Mouse (Mus musculus): ENCODE data around the gene Ptges3l.
"Not testable (repeated sequence)": the region's sequence is repeated elsewhere in the genome, so short reads cannot be mapped to it uniquely, and the experiment has no call there.

Ptges3l gene

DNA sequence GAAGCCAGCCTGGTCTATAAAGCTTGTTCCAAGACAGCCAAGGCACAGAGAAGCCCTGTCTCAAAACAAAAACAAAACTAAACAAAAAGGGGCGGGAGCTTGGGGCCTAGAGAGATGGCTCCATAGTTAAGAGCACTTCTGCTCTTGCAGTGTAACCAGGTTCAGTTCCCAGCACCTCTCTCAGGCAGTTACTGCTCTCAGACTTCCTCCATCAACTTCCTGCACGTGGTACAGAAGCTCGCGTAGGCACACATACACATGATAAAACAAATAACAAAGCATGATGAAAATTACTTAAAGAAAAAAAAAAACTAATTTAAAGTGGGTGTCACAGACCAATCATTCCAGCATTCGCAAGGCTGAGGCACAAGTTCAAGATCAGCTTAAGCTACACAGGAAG is 5.0 kb downstream of the Ptges3l start:
- no peak for DNase-seq (ENCODE audit: low spot score)

DNA sequence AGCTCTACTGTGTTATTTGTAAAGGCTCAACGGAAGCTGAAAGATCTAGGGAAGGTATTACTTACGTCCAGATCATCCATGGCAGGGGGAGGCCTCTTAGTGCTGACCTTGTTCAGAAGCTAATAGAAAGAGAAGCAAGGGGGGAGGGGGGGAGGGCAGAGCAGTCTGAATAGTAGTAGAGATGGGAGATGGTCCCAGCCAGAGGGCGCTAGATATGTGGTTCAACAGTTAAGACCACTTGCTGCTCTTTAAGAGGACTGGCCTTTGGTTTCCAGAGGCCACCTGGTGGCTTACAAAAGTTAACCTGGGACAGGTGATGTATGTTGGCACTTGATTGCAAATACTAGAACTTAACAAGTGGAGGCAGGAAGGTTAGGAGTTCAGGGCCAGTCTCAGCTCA is 5.5 kb downstream of the Ptges3l start:
- DNase-seq (ENCODE audit: low spot score) = no peak

DNA sequence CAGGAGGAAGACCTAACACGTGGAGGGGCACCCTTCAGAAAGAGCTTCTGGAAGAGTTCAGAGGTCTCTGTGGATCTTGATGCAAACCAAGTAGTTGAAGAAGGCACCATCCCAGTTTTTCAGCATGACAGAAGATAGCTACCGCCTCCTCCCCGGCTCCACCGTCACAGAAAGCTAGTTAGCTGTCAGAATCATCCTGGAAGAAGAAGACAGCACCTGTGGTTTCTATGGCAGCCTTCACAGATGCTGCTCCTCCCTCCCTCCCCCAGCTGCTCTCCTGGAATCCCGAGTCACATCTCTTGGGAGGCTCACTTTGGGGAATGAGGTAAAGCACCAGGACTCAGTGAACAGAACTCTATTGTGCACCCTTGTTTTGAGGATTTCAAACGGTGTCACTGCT is 6.1 kb downstream of the Ptges3l start:
- no peak for DNase-seq (ENCODE audit: low spot score)

DNA sequence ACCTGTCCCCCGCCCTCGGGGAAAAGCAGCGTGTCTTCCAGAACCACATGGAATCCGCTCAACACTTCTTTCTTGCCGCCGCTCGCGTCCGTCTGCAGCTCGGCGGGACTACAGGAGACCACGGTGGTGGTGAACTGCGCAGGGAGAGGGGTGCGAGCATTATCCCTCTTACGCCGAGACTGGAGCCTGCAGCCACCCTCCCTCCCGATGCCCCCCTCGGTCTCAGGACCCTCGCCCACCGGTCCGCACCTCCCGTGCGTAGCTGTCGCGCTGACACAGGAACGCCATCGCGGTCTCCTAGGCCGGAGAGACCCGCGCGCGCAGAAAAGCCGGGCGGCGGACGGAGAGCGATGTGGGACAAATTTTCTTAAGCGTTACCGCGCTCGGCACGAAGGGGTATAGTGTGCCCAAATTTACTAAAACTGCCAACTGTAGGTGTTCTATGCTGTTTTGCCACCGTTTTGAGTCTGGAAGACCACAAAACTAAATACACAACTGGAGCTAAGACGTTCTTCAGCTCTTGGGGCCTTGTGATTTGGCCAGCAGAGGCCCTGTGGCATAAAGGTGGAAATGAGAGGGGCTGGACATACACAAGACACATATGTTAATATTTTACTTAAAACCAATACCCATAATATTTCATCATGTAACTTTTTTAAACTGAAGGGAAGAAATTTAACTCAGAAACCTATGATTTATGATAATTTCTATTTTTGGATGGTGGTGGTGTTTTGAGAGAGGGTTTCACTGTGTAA is 7.9 kb downstream of the Ptges3l start, which contains the start of gene Aarsd1:
Gene Aarsd1, minus strand, starts transcription at position 515 of the 755 bp plus-strand sequence.
- DNase-seq (ENCODE audit: low spot score) = peak; percentile 85

DNA sequence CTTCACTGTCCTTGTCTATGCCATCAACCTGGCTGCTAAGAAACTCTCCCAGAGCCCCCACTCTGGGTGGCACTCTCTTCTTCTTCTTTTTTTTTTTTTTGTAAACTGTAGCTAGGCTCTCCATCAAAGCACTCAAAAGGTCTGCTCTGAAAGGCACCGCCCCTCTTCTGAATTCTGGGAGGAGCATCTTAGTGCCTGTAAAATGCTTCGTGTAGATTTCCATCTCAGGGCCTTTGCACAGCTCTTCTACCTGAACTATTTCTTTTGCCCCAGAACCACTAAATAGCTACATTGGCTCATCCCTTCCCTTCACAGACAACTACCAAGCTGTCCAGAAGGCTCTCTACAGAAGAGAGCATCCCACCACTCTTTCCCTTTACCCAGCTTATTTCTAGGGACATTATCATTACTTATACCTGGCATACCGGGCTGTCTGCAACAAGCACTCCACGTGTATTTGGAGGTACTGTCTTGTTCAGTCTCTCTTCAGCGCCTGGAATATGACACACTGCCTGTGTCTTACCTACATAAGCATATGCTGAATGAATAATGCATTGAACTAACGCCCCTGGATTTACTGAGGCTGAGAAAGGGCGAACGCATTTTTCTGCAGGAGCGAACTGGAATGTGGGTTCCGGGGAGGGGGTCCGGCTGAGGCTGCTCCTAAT is 8.6 kb downstream of the Ptges3l start:
- no peak for DNase-seq (ENCODE audit: low spot score)

DNA sequence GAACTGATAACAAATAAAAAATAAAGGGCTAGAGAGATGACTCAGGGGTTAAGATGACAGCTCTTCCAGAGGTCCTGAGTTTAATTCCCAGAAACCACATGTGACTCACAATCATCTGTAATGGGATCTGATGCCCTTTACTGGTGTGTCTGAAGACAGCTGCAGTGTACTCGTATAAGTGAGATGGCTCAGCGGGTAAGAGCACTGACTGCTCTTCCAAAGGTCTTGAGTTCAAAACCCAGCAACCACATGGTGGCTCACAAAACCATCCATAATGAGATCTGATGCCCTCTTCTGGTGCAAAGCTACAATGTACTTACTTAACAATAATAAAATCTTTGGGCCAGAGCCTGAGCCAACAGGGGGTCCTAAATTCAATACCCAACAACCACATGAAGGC is 9.8 kb downstream of the Ptges3l start:
- DNase-seq (ENCODE audit: low spot score) = no peak

DNA sequence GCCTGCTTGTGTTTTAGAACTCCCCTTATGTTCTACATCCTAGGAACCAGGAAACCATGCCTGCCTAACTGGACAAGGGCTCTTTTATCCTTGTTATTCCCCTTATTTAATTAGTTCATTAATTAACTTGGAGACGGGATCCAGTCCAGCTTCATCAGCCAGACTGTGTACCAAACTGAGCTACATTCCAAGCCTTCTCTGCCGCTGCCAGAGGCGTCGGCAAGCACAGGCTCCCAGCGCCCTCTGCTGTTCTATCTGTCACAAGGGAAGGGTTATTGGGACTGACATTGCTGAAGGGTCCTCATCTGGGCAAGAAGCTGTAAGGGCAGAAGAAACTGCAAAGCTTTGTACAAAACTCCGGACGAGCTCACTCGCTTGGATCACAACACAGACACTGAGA is 30.0 kb downstream of the Ptges3l start:
- peak; percentile 75 for DNase-seq (ENCODE audit: low spot score)

DNA sequence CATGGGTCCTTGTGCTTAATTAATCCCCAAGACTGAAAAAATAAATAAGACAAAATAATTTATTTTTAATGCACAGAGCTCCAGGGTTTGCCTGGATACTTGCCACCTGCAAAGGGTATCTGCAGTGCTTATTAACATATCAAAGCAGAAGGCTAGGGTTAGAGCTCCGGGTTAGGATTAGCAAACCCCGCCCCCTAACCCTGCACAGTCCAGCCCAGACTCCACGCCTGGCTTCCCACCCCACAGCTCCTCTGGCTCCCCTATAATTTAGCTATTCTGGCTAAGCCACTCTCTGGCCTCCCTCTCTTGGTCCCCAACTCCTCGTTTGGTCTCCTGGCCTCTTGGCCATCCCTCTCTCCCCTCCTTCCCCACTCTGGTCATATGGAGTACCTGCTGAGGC is 43.3 kb downstream of the Ptges3l start:
- no peak for DNase-seq (ENCODE audit: low spot score)

DNA sequence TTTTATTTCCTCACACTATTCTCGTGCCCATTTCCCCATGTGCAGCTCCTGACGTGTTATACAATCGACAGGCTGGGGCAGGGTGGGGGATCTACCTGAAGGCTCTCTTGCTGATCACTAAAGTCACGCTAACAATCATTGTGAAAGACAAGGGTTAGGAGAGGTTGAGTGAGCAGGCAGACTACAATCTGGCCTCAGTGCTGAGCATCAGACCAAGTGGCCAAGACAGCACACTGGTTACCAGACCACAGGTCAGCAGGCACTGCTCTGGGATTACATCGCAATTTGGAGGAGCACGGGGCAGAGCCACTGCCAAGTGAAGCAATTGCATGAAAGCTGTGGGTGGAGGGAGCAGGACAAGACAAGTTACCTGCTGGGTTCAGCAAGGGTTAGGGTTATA is 46.2 kb downstream of the Ptges3l start:
- DNase-seq (ENCODE audit: low spot score) = no peak

DNA sequence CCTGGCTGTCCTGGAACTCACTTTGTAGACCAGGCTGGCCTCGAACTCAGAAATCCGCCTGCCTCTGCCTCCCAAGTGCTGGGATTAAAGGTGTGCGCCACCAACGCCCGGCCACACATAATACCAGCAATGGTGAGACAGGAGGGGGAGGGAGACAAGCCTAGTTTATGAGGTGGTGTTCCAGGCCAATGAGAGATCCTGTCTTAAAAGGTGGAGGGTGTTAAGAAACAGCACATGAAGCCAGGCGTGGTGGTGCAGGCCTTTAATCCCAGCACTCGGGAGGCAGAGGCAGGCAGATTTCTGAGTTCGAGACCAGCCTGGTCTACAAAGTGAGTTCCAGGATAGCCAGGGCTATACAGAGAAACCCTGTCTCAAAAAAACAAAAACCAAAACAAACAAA is 46.9 kb downstream of the Ptges3l start:
- DNase-seq (ENCODE audit: low spot score) = not testable (repeated sequence)

DNA sequence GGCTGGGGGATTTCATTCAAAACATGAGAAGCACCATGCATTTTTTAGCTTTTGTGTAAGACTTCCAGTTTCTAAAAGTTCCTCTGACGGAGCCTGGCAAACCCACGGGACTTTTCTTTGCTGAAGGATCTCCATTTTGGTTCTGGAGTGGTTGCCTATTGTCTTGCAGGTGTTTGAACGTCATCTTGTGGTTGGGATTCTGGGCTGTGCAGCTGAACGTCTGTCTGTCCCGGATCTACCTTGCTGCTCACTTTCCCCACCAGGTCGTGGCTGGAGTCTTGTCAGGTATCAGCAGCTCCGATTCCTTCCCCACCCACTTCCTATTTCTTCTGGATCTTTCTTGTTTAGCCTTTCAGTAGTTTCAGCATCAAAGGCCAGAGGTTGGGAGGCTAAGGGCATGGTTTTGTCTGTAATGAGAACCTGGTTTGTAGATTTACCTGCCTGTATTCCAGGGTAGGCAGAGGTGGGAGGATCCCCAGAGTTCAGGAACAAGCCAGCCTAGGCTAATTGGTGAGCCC is 50.7 kb downstream of the Ptges3l start:
- DNase-seq (ENCODE audit: low spot score) = no peak

DNA sequence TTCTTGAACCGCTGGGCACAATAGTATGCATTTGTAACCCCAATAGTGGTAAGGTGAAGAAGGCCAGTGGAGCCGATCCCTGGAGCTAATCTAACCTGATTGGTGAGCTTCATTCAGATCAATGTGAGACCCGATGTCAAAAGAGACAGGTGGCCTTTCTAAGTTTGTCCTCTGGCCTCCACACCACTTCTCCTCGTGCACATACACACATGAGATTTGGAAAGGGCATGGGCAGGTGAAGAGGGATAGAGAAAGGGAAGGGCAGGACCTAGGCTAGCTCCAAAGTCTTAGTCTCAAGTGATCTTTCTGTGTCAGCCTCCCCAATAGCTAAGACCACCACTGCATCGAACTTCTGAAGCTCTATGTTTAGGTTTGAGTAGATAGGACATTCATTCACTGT is 55.0 kb downstream of the Ptges3l start:
- DNase-seq (ENCODE audit: low spot score) = no peak
